Mouse (Mus musculus): ENCODE data around the gene Gm8108.
"Not testable (repeated sequence)": the region's sequence is repeated elsewhere in the genome, so short reads cannot be mapped to it uniquely, and the experiment has no call there.

Gene Gm8108

DNA sequence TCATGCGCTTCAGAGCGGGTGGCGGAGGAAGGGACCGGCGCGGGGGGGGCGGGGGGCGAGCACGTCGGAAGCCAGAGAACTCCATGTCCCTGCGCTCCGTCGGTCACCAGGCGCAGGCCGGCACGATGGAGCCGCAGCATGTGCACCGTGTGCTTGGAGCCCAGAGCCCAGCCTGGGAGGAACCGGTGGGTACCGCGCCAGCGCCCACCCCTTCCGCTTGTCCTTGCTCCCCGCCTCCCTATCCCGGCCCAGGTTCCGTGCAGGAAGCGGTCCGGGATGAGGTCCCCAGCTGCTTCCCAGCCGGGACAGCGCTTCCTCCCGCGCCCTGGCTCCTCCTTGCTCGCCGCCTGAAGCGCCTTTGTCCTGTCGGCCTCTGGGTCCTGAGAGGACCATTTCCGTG, at the start of gene Gm8108:
Gene Gm8108 (plus strand): TSS at position 101 of the 400 bp plus-strand sequence.
- ATAC-seq (ENCODE audit: insufficient number of reproducible peaks, low FRiP score, low TSS enrichment) = not testable (repeated sequence)

DNA sequence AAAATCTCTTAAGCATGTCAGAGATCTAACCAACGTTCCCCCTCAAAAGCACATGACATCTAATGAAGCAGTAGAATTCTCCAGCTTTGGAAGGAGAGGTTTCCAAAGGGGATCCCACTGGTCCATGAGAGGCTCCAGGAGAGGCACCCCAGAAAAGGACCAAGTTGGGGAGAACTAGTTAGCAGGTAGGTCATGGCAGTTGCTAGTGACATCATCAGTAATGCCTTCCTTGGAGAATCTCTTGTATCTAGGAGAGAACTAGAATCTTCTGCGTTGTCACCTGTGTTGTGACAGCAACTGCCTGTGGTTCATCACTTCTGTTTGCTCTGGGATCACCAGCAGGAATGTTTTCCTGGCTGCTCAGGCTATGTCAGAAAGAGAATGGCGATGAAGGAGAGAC, 26.5 kb upstream of the Gm8108 start, which contains the start of gene Gm3115:
Gene Gm3115 (plus strand): TSS at position 301 of the 400 bp plus-strand sequence.
- not testable (repeated sequence) for ATAC-seq (ENCODE audit: insufficient number of reproducible peaks, low FRiP score, low TSS enrichment)

DNA sequence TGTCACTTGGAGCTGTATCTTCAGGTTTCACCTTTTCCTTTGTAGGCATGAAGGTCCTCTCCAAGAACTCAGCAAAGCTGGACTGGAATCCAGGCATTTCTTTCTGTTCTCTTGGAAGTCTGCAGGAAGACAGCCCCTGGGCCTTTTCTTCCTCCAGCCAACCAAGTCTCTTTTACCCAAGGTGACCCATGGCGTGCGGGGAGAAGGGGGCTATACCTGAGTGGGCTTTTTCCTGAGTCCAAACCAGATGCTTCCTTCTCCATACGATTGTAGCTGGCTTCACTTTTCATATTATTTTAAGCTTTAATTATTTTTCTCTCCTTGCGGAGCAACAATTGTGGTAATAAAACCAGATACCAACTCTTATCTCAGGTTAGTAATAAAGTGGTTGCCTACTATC, 31.3 kb downstream of the Gm8108 start:
- ATAC-seq (ENCODE audit: insufficient number of reproducible peaks, low FRiP score, low TSS enrichment) = not testable (repeated sequence)

DNA sequence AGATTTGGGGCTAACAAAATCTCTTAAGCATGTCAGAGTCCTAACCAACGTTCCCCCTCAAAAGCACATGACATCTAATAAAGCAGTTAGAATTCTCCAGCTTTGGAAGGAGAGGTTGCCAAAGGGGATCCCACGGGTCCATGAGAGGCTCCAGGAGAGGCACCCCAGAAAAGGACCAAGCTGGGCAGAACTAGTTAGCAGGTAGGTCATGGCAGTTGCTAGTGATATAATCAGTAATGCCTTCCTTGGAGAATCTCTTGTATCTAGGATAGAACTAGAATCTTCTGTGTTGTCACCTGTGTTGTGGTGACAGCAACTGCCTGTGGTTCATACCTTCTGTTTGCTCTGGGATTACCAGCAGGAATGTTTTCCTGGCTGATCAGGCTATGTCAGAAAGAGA, 54.4 kb downstream of the Gm8108 start, which contains the start of gene Gm3127:
Gene Gm3127 (plus strand): TSS at position 301 of the 400 bp plus-strand sequence.
- not testable (repeated sequence) for ATAC-seq (ENCODE audit: insufficient number of reproducible peaks, low FRiP score, low TSS enrichment)

DNA sequence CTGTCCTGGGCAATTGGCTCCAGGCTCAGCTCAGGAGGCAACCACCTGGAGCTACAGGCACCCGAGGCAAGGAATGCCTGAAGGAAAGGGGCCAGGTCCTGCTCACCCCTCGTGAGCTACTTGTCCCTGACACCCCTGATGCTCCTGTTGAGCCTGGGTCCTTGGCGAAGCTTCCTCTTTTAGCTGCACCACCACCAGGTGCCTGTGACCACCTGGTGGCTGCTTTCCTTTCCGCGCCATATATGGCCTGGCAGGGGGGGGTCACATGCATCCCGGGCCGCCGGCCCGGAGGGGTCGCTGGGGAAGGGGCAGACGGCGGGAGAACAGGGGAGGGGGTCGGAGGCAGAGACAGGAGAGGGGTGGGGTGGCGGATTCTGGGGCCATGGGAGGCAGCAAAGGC, 71.7 kb downstream of the Gm8108 start:
- not testable (repeated sequence) for ATAC-seq (ENCODE audit: insufficient number of reproducible peaks, low FRiP score, low TSS enrichment)
